Mouse (Mus musculus) ES-Bruce4 (cell line): Measurements from ENCODE around the gene Afg1l.

Experiments used
- CTCF ChIP-seq: IDR thresholded peaks from one replicate; pipeline ENCODE4 v1.8.1; 2011; ENCODE audit warnings: low read depth, low read length
- POLR2A ChIP-seq: IDR thresholded peaks from one replicate; pipeline ENCODE4 v1.8.1; 2011; ENCODE audit warnings: low read length; ENCODE audit not compliant: insufficient read depth

DNA sequence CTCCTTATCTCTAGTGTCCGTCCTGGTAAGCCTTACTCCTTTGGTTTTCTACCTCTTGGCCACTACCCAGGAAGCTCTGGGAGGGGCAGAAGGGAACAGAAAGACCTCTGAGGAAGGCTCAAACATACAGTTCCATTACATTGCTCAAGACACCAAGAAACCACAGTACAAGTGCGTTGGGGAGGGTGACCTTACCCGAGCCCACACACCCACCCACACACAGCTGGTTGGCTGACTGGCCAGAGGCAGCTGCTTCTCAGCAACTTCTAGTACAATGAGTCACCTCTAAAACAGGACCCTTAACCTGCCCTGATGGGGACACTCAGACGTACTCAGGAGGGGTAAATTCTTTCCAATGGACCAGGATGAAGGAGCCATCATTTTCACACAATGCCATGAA is 184.5 kb downstream of the Afg1l start:
- TF ChIP-seq CTCF: no peak
- TF ChIP-seq POLR2A: no peak
